Mouse (Mus musculus) liver, postnatal 0 days (tissue): ENCODE results near the gene Gpr171.

Experiments used
- CTCF ChIP-seq: sonication (generic); IDR thresholded peaks from 2 replicates; pipeline ENCODE4 v1.5.1; 2016; ENCODE audit warnings: antibody characterized with exemption, low read depth
- EP300 ChIP-seq: IDR thresholded peaks from 2 replicates; pipeline ENCODE4 v1.6.1; 2016; ENCODE audit warnings: antibody characterized with exemption, low read depth, mild to moderate bottlenecking

GRCm38 (mm10) chr3:59125022-59125421 is 23.4 kb upstream of the Gpr171 start:
- TF ChIP-seq CTCF (no peak), EP300 (no peak)
